Mouse (Mus musculus) layer of hippocampus, adult 6 months (tissue): Measurements from ENCODE around the gene Pak6. TPM values are rescaled to one million over a fixed set of nuclear protein-coding genes. Genes with fewer than 3 reads are reported as not detected.

Source experiments
- long read RNA-seq, 2 experiments: library from polyadenylated mRNA; unstranded; transcript quantifications; one replicate each; pipeline ENCODE4 v2.0.0; 2019 to 2020
- polyA plus RNA-seq: library from polyadenylated mRNA; unstranded; fragments of <200 nt; fragmentation: Nextera tagmentation; gene quantifications from 2 replicates; pipeline ENCODE4 v1.2.3, GENCODE M21; 2021

Pak6 gene
- polyA plus RNA-seq, result 18.0 and 22.7 TPM in 2 replicates
- long read RNA-seq, experiment 1, partial matches to known transcripts, result 37 of 45 reads
- long read RNA-seq, experiment 1, other reads (novel, unspliced or antisense), result 7 of 45 reads
- long read RNA-seq, experiment 2, transcript Pak6-202 (10 exons, 3,677 nt), result major isoform, 6 of 155 reads
- long read RNA-seq, experiment 2, partial matches to known transcripts, result 35 of 155 reads
- long read RNA-seq, experiment 2, other reads (novel, unspliced or antisense), result 114 of 155 reads

GRCm38 (mm10) chr2:118662902-118663803 is at the start of gene Pak6:
Pak6 (plus strand) TSS chr2:118663303.

GRCm38 (mm10) chr2:118703913-118704730 is 41.0 kb downstream of the Pak6 start, which contains the start of gene Ankrd63:
Ankrd63 (minus strand) TSS chr2:118703963.

GRCm38 (mm10) chr2:118728337-118728736 is 65.2 kb downstream of the Pak6 start, which contains the start of gene Plcb2:
Plcb2 (minus strand) TSS chr2:118728438.

GRCm38 (mm10) chr2:118745232-118745884 is 82.3 kb downstream of the Pak6 start, which contains the start of gene Inafm2:
Inafm2 (plus strand) TSS chr2:118745758.

Other genes starting within 250 kb of the Pak6 start
- gene Srp14, start 183.6 kb upstream of the Pak6 start, polyA plus RNA-seq, result 582 and 588 TPM in 2 replicates
- 0.18 and 0.93 TPM in 2 replicates for gene Bmf, start 113.6 kb upstream of the Pak6 start, polyA plus RNA-seq
- 0.21 and 0.25 TPM in 2 replicates for gene Bub1b, start 65.1 kb upstream of the Pak6 start, polyA plus RNA-seq
- gene Ankrd63, start 40.7 kb downstream of the Pak6 start, polyA plus RNA-seq, result 4.7 and 4.9 TPM in 2 replicates
- gene Plcb2, start 65.1 kb downstream of the Pak6 start, polyA plus RNA-seq, result 1.7 and 2.6 TPM in 2 replicates
- 76.7 and 104 TPM in 2 replicates for gene Inafm2, start 82.5 kb downstream of the Pak6 start, polyA plus RNA-seq
- gene Ccdc9b, start 99.4 kb downstream of the Pak6 start, polyA plus RNA-seq, result 0.39 and 0.69 TPM in 2 replicates
- gene Phgr1, start 109.5 kb downstream of the Pak6 start, polyA plus RNA-seq, result not detected in 2 replicates
- 235 and 277 TPM in 2 replicates for gene Disp2, start 116.4 kb downstream of the Pak6 start, polyA plus RNA-seq
- gene Knstrn, start 150.7 kb downstream of the Pak6 start, polyA plus RNA-seq, result 0.40 and 0.46 TPM in 2 replicates
- 40.6 and 52.2 TPM in 2 replicates for gene Ivd, start 198.7 kb downstream of the Pak6 start, polyA plus RNA-seq
- 3.6 and 3.8 TPM in 2 replicates for gene Bahd1, start 237.1 kb downstream of the Pak6 start, polyA plus RNA-seq